Mouse (Mus musculus): Measurements from ENCODE around the gene Npr1. TPM values are rescaled to one million over a fixed set of nuclear protein-coding genes. Genes with fewer than 3 reads are reported as not detected.

The Npr1 gene
- polyA plus RNA-seq, 1 experiment from 2014 or later: 2.5 TPM

- H3K27me3 ChIP-seq (replicated peaks; ENCODE audit: control insufficient read depth, insufficient read depth, low read length): peaks cover 2% of the 10 kb centered on the region; the same call in 1 of the 2 replicates
- DNase-seq (ENCODE audit: low spot score): no peak
- H3K4me2 ChIP-seq (ENCODE audit: low read length): peak overlapping the region; percentile 83
- H3K36me3 ChIP-seq (ENCODE audit: control insufficient read depth, insufficient read depth, low read length): peaks cover 44% of the 10 kb centered on the region
- ATAC-seq: no peak; the same call in 1 of the 2 replicates
- peak overlapping the region; percentile 99 for H3K9ac ChIP-seq (ENCODE audit: low read length)
- H3K4me1 ChIP-seq (ENCODE audit: control insufficient read depth, insufficient read depth, low read length): peaks cover 11% of the 10 kb centered on the region
- H3K4me3 ChIP-seq (ENCODE audit: low read depth, low read length): peak overlapping the region; percentile 93
- 1% methylated on average over 20 of the region's 20 CpGs for WGBS
- H3K9me3 ChIP-seq (replicated peaks; ENCODE audit: control insufficient read depth, low read length): no peaks in the 10 kb centered on the region
- peak overlapping the region; percentile 92; the same call in 1 of the 2 replicates for H3K27ac ChIP-seq (ENCODE audit: low read depth, low read length)
These were observed 42.8 kb upstream of the Npr1 start for GRCm38 (mm10) chr3:90508287-90508949.

GRCm38 (mm10) chr3:90506362-90506761 is 40.7 kb upstream of the Npr1 start:
- Histone ChIP-seq H3K4me3 (ENCODE audit: low read depth, low read length) (no peak overlapping the region), H3K27me3 (replicated peaks; ENCODE audit: control insufficient read depth, insufficient read depth, low read length) (no peaks in the 10 kb centered on the region), H3K4me2 (ENCODE audit: low read length) (no peak overlapping the region), H3K9ac (ENCODE audit: low read length) (no peak overlapping the region), H3K9me3 (replicated peaks; ENCODE audit: control insufficient read depth, low read length) (no peaks in the 10 kb centered on the region), H3K4me1 (ENCODE audit: control insufficient read depth, insufficient read depth, low read length) (peaks cover 11% of the 10 kb centered on the region), H3K36me3 (ENCODE audit: control insufficient read depth, insufficient read depth, low read length) (peaks cover 64% of the 10 kb centered on the region), H3K27ac (ENCODE audit: low read depth, low read length) (no peak overlapping the region)
- DNase-seq (ENCODE audit: low spot score) (no peak), ATAC-seq (no peak)
- WGBS: 94% methylated on average over 3 of the region's 3 CpGs

GRCm38 (mm10) chr3:90505216-90505615 is 39.5 kb upstream of the Npr1 start:
- Histone ChIP-seq H3K4me1 (ENCODE audit: control insufficient read depth, insufficient read depth, low read length) (peaks cover 11% of the 10 kb centered on the region), H3K36me3 (ENCODE audit: control insufficient read depth, insufficient read depth, low read length) (peaks cover 72% of the 10 kb centered on the region), H3K27ac (ENCODE audit: low read depth, low read length) (no peak overlapping the region), H3K4me2 (ENCODE audit: low read length) (no peak overlapping the region), H3K27me3 (replicated peaks; ENCODE audit: control insufficient read depth, insufficient read depth, low read length) (no peaks in the 10 kb centered on the region), H3K4me3 (ENCODE audit: low read depth, low read length) (no peak overlapping the region), H3K9ac (ENCODE audit: low read length) (no peak overlapping the region), H3K9me3 (replicated peaks; ENCODE audit: control insufficient read depth, low read length) (no peaks in the 10 kb centered on the region)
- 90% methylated on average over 5 of the region's 5 CpGs for WGBS
- DNase-seq (ENCODE audit: low spot score): no peak
- no peak for ATAC-seq

GRCm38 (mm10) chr3:90503444-90503843 is 37.8 kb upstream of the Npr1 start:
- DNase-seq (ENCODE audit: low spot score): no peak

GRCm38 (mm10) chr3:90497597-90497996 is 31.9 kb upstream of the Npr1 start:
- Histone ChIP-seq H3K9me3 (replicated peaks; ENCODE audit: control insufficient read depth, low read length) (no peaks in the 10 kb centered on the region), H3K27me3 (replicated peaks; ENCODE audit: control insufficient read depth, insufficient read depth, low read length) (no peaks in the 10 kb centered on the region), H3K27ac (ENCODE audit: low read depth, low read length) (no peak overlapping the region), H3K4me2 (ENCODE audit: low read length) (no peak overlapping the region), H3K4me1 (ENCODE audit: control insufficient read depth, insufficient read depth, low read length) (no peaks in the 10 kb centered on the region), H3K9ac (ENCODE audit: low read length) (no peak overlapping the region), H3K36me3 (ENCODE audit: control insufficient read depth, insufficient read depth, low read length) (peaks cover 66% of the 10 kb centered on the region), H3K4me3 (ENCODE audit: low read depth, low read length) (no peak overlapping the region)
- DNase-seq (ENCODE audit: low spot score) (no peak), ATAC-seq (no peak)

More at GRCm38 (mm10) chr3:90503444-90503843, 37.8 kb upstream of the Npr1 start:
- WGBS: 75% methylated on average over 4 of the region's 4 CpGs
- Histone ChIP-seq H3K9ac (ENCODE audit: low read length) (no peak overlapping the region), H3K4me1 (ENCODE audit: control insufficient read depth, insufficient read depth, low read length) (peaks cover 11% of the 10 kb centered on the region), H3K9me3 (replicated peaks; ENCODE audit: control insufficient read depth, low read length) (no peaks in the 10 kb centered on the region), H3K4me3 (ENCODE audit: low read depth, low read length) (no peak overlapping the region), H3K27ac (ENCODE audit: low read depth, low read length) (no peak overlapping the region), H3K27me3 (replicated peaks; ENCODE audit: control insufficient read depth, insufficient read depth, low read length) (no peaks in the 10 kb centered on the region), H3K4me2 (ENCODE audit: low read length) (no peak overlapping the region), H3K36me3 (ENCODE audit: control insufficient read depth, insufficient read depth, low read length) (peaks cover 89% of the 10 kb centered on the region)
- no peak for ATAC-seq

- Histone ChIP-seq H3K4me2 (ENCODE audit: low read length) (no peak overlapping the region), H3K36me3 (ENCODE audit: control insufficient read depth, insufficient read depth, low read length) (peaks cover 50% of the 10 kb centered on the region)
- 93% methylated on average over 7 of the region's 7 CpGs for WGBS
These were observed 30.3 kb upstream of the Npr1 start for GRCm38 (mm10) chr3:90495850-90496525.

GRCm38 (mm10) chr3:90493831-90494540 is 28.3 kb upstream of the Npr1 start:
- H3K27me3 ChIP-seq (replicated peaks; ENCODE audit: control insufficient read depth, insufficient read depth, low read length): no peaks in the 10 kb centered on the region
- H3K36me3 ChIP-seq (ENCODE audit: control insufficient read depth, insufficient read depth, low read length): peaks cover 35% of the 10 kb centered on the region
- H3K9me3 ChIP-seq (replicated peaks; ENCODE audit: control insufficient read depth, low read length): no peaks in the 10 kb centered on the region
- no peak overlapping the region for H3K4me2 ChIP-seq (ENCODE audit: low read length)
- H3K27ac ChIP-seq (ENCODE audit: low read depth, low read length): no peak overlapping the region
- ATAC-seq (no peak), DNase-seq (ENCODE audit: low spot score) (no peak)
- 69% methylated on average over 4 of the region's 4 CpGs for WGBS
- H3K4me1 ChIP-seq (ENCODE audit: control insufficient read depth, insufficient read depth, low read length): no peaks in the 10 kb centered on the region
- H3K9ac ChIP-seq (ENCODE audit: low read length): no peak overlapping the region
- no peak overlapping the region for H3K4me3 ChIP-seq (ENCODE audit: low read depth, low read length)

More at GRCm38 (mm10) chr3:90495850-90496525, 30.3 kb upstream of the Npr1 start:
- Histone ChIP-seq H3K27ac (ENCODE audit: low read depth, low read length) (no peak overlapping the region), H3K9me3 (replicated peaks; ENCODE audit: control insufficient read depth, low read length) (no peaks in the 10 kb centered on the region), H3K4me3 (ENCODE audit: low read depth, low read length) (no peak overlapping the region), H3K4me1 (ENCODE audit: control insufficient read depth, insufficient read depth, low read length) (no peaks in the 10 kb centered on the region), H3K27me3 (replicated peaks; ENCODE audit: control insufficient read depth, insufficient read depth, low read length) (no peaks in the 10 kb centered on the region), H3K9ac (ENCODE audit: low read length) (no peak overlapping the region)
- DNase-seq (ENCODE audit: low spot score) (no peak), ATAC-seq (no peak)

- H3K9me3 ChIP-seq (replicated peaks; ENCODE audit: control insufficient read depth, low read length): no peaks in the 10 kb centered on the region
- ATAC-seq: no peak
- whole genome bisulfite sequencing: 47% methylated on average over 2 of the region's 2 CpGs
- H3K4me3 ChIP-seq (ENCODE audit: low read depth, low read length): no peak overlapping the region
- peaks cover 33% of the 10 kb centered on the region for H3K36me3 ChIP-seq (ENCODE audit: control insufficient read depth, insufficient read depth, low read length)
- DNase-seq (ENCODE audit: low spot score): peak; percentile 30
- H3K4me2 ChIP-seq (ENCODE audit: low read length): no peak overlapping the region
- H3K4me1 ChIP-seq (ENCODE audit: control insufficient read depth, insufficient read depth, low read length): no peaks in the 10 kb centered on the region
- H3K9ac ChIP-seq (ENCODE audit: low read length): no peak overlapping the region
- no peaks in the 10 kb centered on the region for H3K27me3 ChIP-seq (replicated peaks; ENCODE audit: control insufficient read depth, insufficient read depth, low read length)
- no peak overlapping the region for H3K27ac ChIP-seq (ENCODE audit: low read depth, low read length)
These were observed 25.7 kb upstream of the Npr1 start for GRCm38 (mm10) chr3:90491350-90491749.

Data from forebrain, embryonic 14.5 days (tissue).